Mouse (Mus musculus) T-helper 2 cell (primary cell): Measurements from ENCODE around the gene Pkd1l2.

ENCODE experiments used
- in situ Hi-C: fragments of 300-600 bp; cut with MboI, MseI; formaldehyde crosslinking; loops from one replicate; pipeline ENCODE4 v1.15.1; 2025; ENCODE audit warnings: high pct_unique_total_duplicates

The Pkd1l2 gene

GRCm38 (mm10) chr8:117037374-117037935 is 44.8 kb downstream of the Pkd1l2 start:
- in situ Hi-C loops: loop anchor here (10.0 kb wide), 1 partner anchor 1423 kb away; no protein-coding TSS in a partner anchor

GRCm38 (mm10) chr8:117033393-117033792 is 48.9 kb downstream of the Pkd1l2 start:
- in situ Hi-C loops: loop anchor here (10.0 kb wide), 1 partner anchor 1419 kb away; no protein-coding TSS in a partner anchor

DNA sequence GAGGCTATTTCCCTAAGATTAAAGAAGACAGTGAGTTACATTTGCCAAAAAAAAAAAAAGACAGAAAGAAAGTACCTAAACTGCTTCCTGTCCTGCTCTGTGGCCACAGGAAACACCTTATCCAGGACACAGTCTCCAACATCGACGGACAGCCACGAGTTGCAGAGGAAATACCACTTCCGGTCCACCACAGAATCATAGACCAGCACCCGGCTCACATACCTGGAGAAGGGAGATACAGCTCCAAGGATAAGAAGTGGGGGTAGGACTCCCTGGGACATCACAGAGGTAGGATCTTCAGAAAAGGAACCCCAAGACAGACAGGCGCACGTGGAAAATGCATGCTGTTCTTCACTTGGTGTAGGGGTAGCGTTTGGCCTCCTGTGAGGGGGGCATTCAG is 49.6 kb downstream of the Pkd1l2 start:
- in situ Hi-C loops: loop anchor here (10.0 kb wide), 1 partner anchor 1418 kb away; no protein-coding TSS in a partner anchor

DNA sequence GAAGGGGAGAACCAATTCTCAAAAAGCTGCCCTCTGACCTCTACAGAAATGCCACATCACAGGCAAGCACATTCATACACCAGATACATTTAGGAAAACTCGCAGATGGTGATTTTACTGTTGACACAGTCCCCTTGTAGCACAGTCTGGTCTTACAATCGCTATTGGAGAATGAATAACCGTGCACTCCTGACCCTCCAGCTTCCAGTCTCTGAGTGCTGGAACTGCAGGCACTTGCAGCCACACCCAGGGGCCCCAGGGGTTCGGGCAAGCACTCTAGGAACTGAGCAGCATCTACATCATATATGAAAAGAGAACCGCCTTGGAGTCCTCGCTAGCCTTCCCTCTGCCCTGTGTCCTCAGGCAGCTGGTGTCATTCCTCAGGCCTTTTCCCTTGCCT is 50.8 kb downstream of the Pkd1l2 start:
- in situ Hi-C loops: loop anchor here (10.0 kb wide), 1 partner anchor 1417 kb away; no protein-coding TSS in a partner anchor

- in situ Hi-C loops: no loop called here
These were observed 53.6 kb downstream of the Pkd1l2 start for GRCm38 (mm10) chr8:117028686-117029085.

GRCm38 (mm10) chr8:117027601-117028000 is 54.6 kb downstream of the Pkd1l2 start:
- in situ Hi-C loops: no loop called here

GRCm38 (mm10) chr8:117022297-117022993 is 59.8 kb downstream of the Pkd1l2 start:
- in situ Hi-C loops: no loop called here

DNA sequence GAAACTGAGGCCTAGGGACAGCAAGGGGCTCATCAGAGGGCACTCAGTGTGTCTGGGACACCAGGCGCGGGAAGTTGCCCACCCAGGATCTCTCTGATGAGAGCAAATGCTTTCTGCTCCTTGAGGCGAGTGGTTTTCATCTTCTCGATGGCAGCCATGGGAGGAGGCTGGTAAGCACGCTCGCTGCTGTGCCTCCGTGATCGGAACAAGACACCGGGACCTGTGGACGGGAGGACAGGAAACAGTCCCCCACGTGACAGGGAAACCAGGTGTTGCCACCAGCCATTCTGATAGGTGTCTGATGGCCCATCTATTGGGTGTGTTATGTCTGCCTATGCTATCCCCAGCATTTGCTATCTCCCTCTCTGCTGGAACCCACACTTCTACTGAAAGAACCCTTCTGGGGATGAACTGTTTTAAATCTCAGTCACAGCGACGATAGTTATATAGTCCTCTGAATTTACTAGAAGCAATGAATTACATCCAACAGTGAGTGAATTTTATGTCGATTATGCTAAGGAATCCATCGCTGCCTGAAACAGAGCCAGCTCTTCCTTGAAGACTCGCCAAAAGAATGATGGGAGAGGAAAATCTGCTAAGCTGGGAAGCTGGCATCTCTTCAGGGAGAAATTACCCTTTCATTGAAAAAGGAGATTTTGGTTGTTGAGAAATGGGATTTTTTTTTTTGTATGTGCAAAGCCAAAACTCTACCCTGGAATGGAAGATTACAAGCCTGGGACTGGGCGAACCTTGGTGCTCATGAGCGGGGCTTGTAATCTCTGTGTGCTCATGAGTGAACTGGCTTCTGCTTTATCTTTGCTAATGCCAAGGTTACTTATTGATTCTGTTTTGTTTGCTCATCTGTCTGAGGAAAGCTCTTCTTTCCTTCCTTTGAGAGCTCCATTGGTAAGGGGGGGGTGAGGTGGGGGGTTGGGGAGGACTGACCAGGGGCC is 62.6 kb downstream of the Pkd1l2 start:
- in situ Hi-C loops: no loop called here

GRCm38 (mm10) chr8:117017896-117018295 is 64.4 kb downstream of the Pkd1l2 start:
- in situ Hi-C loops: no loop called here

- in situ Hi-C loops: no loop called here
These were observed 65.2 kb downstream of the Pkd1l2 start for GRCm38 (mm10) chr8:117017006-117017405.

DNA sequence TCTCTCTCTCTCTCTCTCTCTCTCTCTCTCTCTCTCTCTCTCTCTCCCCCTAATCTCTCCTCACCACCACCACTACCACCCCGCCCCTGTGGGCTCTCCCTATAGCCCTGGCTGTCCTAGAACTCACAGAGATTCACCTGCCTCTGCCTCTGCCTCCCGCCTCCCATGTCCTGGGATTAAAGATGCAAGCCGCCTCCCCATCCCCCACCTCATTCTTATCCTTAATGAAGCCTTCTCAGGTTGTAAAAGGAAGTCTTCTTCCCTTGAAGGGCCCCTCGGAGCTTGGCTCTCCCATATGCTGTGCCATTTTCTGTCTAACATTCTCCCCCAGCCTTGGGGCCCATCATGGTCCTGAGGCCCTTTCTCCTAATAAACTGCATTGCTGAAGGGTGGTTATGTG is 66.6 kb downstream of the Pkd1l2 start:
- in situ Hi-C loops: no loop called here

DNA sequence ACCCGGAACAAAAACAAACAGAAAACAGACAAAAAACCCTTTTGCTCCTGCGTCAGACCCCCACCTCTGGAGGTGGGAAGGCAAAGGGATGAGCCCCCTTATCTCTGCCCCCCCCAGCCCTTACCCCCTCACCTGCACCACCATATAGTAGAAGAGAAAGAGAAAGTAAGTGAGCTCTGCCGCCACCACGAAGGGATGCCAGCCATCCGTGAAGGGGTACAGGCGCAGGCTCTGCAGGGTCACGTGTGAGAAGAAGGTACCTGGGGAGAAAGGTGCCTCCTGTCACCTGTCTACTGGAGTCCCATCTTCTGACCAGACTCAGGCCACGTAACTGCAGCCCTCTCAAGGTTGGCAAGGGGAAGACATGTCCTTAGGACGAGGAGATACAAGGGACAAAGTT is 70.9 kb downstream of the Pkd1l2 start:
- in situ Hi-C loops: no loop called here

DNA sequence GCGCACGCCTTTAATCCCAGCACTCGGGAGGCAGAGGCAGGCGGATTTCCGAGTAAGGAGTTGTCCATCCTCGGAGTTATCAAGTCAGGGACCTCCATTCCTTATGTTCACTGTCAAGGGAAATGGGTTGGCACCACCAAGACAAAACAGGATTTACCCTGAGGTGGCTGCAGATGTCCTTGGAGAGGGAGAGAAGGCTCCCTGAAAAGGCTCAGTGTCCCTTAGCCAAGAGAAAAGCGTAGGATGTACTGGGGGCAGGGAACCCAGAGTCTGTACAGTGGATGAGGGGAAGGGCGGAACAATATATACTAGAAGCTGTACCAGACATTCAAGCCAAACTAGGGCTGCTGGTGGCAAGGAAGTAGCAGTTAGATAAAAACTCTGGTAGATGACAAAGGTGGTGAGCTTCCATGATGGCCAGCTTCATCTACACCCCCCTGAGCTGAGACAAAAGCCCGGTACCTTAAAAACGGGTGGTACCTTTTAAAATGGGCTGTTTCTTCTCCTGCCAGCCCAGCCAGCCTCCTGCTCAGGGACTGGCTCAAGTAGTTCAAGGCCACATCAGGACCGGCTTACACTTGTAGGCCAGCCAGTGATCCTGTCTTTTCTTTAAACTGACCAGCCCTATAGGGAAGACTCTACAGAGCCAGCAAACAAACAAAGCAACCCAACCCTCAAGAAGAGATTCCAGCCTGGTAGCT is 88.1 kb downstream of the Pkd1l2 start:
- in situ Hi-C loops: no loop called here

DNA sequence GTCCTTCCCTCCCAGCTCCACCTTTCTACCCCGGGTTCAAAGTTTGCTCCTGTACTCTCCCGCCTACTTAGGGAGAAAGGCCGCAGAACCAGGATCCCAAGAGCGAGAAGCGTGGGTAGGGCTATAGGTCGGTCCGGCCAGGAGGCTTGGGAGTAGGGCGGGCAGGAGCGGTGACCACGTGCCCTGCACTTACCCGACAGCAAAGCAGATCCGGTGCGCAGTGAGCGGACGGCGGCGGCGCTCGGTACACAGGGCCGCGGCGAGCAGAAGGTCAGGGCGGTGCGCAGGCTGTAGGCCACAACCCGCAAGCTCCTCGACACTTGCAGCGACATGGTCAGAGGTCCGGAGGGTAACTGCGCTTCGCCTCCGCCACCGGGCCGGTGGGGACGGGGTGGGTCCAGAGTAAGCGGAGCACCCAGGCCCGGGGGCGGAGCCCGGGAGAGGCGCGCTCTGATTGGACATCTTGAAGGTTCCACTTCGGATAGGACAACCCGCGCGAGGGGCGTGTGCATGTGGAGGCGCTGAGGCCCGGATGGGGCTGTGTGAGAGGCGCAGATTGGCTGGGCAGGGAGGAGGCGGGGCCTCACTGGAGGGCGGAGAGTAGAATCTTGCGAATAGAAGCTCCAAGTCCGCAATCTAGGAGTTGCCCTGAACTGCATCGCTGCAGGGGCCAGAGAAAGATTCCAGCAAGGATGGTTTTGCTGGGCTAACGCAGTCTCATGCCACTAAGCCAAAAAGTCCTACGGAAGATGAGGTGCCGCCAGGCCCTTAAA is 89.0 kb downstream of the Pkd1l2 start, which contains the start of gene Gcsh:
Gene Gcsh (minus strand): TSS at position 443 of the 773 bp plus-strand sequence.
- in situ Hi-C loops: no loop called here

DNA sequence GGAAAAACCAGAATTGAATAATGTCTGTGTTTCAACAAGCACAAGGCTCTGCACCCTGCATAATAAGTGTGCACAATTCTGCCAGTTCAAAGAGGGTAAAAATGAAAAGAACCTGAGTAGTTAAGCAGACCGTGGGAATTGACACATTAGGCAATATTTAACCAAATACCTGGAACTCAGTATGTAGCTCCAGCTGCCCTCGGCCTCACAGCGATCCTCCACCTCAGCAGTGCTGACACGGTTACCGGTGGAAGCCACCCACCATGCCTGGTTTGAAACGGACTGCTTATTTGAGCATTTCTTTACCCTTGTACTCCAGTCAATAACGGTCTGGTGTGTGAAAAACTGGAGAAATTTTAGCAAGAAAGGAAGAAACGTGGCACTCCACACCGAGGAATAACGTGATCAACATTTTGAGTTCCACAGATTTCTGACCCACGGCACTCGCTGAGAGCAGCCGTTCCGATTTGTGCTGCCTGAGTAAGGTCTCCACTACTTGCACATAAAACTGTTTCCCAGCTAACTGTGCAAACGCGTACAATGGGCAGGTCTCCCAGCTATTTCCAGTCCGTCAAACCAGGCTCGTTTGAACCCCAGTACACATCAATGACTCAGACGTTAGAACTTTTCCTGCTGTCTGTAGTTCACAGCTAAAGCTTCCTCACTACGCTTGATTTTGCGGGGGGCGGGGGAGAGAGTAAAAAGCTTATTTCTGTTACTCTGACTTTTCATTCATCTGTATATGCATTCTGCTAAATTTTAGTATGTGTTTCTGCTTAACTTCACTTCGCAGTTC is 89.9 kb downstream of the Pkd1l2 start:
- in situ Hi-C loops: no loop called here

DNA sequence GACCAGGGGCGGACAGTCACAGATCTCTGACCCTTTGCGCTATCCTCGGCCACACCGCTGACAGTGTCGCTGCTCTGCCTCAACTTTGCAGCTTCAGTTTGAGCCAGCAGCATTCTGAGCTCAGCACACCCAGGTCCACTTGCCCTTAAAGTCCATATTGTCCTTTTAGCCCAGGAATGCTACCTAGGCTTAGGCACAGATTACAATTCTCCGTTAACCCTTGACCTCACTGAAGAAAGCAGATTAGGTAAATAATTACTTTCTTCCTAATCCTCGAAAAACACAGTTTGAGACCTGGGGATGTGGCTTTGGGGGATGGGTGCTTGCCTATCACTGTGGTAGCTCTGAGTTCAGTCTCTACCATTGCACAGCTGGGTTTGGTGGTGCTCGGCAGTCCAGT is 91.0 kb downstream of the Pkd1l2 start:
- in situ Hi-C loops: no loop called here

GRCm38 (mm10) chr8:116989842-116990241 is 92.4 kb downstream of the Pkd1l2 start:
- in situ Hi-C loops: no loop called here

GRCm38 (mm10) chr8:116980117-116980516 is 102.1 kb downstream of the Pkd1l2 start:
- in situ Hi-C loops: no loop called here

- in situ Hi-C loops: loop anchor here (5.0 kb wide), 1 partner anchor 36 kb away; the partner anchor contains the start of gene Atmin
These were observed 103.5 kb downstream of the Pkd1l2 start, which contains the start of gene 1700030J22Rik for GRCm38 (mm10) chr8:116978631-116979256. TSS of gene 1700030J22Rik (minus strand) at chr8:116978959.
